Mouse (Mus musculus) heart, adult 8-10 months (tissue): ENCODE measurements around the gene Hacd1. TPM values are rescaled to one million over a fixed set of nuclear protein-coding genes. Genes with fewer than 3 reads are reported as not detected.
"Not testable (repeated sequence)": the region's sequence is repeated elsewhere in the genome, so short reads cannot be mapped to it uniquely, and the experiment has no call there.

Experiments
- DNase-seq: peaks from one replicate; pipeline ENCODE4 v3.0.0; 2022; ENCODE audit warnings: low spot score
- total RNA-seq, 4 experiments: library from RNA; stranded (reverse); gene quantifications; 2 replicates each; pipeline ENCODE4 v1.2.4; 2022

The Hacd1 gene
- total RNA-seq: 10 to 100 TPM; 41.9 to 56.1 (median 50.6) TPM

DNA sequence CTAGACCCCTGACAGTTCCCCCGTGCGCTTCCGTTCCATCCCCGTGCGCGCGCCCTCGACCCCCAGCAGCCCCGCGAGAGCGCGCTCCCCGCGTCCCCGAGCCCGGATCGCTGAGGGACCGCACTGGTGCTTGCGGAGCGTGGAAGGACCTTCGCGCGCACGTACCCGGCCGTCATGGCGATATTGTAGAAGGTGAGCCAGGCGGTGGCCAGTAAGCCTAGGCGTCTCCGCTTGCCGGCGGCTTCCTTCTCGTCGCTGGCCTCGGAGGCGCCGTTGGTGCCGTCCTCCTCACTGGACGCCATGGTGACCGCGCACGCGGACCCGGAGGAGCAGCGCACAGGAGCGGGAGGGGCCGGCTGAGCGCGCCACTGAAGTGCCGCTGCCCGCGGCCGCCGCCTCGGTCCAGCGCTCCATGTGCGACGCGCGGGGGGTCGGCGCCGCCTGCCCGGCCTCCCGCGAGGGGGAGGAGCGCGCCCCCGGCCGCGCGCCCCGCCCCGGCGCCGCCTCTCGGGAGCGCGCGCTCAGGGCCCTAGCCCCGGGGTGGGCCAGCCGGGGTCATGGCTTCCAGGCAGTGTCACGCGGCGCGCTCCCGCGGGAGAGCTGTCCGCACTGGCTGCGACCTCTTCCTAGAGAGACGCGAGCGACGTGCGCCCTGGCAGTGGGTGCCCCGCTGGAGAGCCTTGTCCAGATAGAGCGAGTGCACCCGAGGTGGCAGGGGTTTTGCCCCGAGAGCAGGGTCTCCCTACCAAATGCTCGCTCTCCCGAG is at the start of gene Hacd1:
Gene Hacd1 (minus strand): TSS at position 570 of the 766 bp plus-strand sequence.
- peak; percentile 45 for DNase-seq

DNA sequence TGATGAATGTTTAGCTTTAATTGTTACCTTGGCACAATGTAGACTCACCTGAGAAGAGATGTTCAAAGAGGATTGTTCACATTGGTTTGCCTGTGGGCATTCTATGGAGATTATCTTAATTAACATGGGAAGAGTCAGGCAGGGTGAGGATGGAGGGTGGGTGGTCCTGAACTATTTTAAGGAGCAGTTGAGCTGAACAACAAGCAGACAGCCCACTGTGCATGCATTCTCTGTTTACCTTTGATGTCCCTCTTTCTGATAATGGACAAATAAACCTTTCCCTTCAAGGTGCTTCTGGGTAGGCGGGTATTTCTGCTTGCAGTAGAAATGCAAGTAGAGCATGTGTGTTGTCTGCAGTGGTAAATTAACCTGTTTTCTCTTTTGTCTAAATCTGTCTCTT is 48.0 kb upstream of the Hacd1 start:
- DNase-seq: no peak

DNA sequence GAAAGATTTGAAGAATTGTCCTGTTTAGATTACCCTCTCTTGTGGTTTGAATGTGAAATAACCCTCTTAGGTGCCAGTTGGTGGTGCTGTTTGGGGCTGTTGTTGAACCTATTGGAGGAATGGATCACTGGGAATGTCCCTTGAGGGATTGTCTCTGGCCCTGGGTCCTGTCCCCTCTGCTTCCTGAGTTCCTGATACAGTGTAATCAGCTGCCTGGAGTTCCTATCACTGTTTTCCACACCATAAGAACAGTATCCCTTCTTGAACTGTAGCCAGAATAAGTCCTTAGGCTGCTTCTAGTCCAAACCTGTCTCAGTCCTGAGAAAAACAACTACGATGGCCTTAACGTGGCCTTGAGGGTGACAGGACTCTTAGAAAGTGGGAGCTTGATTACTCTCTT is 46.7 kb upstream of the Hacd1 start:
- no peak for DNase-seq

DNA sequence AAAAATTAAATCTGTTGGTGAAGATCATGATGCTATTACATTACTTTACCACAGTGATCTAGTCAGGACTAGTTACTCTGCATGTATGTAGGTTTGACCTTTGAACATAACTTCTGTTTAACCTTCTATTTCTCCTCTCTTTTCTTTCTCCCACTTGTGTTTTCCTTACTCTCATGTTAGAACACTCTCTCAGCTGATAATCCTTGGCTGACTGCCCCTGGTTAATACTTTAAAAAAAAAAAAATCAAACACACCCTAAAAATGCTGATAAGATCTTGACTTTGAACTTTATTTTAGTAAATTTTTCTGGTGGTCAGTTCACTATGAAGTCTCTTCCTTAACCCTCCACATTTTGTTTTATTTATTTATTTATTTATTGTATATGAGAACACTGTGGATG is 44.6 kb upstream of the Hacd1 start:
- no peak for DNase-seq

DNA sequence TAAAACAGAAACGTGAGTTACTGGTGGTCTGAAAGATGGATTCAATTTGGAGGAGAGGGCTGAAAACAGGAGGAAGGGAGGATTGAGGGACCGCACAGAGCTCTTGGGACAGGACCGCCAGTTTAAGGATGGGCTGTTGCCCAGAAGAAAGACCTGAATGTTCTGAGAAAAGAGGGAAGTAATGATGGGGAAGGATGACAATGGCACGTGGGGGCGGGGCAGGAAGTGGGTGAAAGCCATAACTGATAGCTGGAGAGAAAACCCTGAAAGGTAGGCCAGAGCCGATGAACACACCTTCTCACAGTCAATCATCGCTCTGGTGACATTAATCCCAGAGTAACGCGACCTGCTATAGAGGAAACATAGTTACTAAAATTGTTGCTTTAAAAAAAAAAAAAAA is 22.6 kb upstream of the Hacd1 start:
- not testable (repeated sequence) for DNase-seq

DNA sequence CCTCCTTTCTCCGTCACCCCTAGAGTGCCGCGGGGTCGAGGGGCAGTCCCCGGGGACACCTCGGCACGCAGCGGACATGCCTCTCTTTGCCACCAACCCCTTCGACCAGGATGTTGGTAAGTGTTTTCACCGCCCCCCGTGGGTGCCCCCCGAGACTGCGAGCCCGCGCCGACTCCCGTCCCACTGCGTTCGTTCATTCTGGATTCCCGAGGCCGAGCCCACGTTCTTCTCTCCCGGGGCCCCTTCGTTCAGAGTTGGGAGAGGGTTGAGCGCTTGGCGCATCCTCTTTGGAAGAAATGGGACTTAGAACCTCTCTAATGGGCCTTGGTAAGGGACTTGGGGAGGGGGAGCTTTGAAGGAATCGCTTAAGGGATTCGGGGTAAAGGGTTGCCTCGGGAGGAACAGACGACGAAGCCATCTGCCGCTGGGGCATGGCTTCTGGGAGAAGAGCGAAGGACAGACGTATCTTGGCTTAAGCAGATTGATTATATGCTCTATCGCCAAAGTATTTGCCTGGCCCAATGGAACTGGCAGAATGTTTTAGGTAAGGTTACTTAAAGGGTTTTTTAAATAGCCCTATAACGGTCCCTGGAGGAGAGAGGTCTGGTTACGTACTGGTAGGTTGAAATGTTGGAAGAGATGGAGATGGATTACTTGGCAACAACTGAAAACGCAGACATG is 18.4 kb upstream of the Hacd1 start:
- no peak for DNase-seq

DNA sequence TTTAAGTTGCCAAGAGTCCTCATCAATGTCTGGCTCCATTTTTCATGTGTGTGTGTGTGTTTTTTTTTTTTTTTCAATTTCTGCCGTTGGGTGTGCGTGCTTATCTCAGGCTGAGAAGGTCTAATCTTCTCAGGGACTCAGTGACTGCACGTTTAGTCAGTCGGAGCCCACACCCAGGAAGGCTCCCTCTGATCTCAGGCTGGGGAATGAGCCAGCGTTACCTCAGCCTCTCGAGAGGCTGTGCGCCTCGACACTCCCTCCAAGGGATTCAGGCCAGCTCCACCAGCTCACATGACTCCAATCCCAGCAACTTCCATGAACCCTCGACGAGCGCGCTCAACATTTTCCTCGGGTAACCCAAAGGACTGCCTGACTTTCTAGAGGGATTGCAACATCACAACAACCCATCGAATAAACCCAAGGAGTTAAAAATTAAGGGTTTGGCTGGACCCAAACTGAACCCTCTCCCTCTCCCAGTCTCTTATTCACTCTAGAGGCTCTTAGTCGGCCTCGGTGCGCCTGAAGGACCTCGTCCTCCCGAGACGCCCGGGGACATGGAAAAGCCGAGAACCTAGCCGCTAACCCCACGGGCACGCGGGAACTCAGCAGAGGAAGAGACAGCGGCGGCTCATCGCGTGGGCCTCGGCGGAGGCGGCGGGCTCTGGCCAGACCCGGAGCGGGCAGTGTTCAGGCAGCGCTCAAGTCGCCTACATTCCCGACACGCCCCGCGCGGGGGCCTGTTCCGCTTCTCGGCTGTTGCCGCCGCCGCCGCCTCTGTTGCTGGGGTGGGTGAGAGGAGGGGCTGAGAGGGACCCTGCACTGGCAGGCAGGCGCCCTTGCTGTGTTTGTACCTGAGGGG is 17.7 kb upstream of the Hacd1 start, which contains the start of gene Stam:
Gene Stam (plus strand): TSS at position 737 of the 859 bp plus-strand sequence.
- peak; percentile 90 for DNase-seq

DNA sequence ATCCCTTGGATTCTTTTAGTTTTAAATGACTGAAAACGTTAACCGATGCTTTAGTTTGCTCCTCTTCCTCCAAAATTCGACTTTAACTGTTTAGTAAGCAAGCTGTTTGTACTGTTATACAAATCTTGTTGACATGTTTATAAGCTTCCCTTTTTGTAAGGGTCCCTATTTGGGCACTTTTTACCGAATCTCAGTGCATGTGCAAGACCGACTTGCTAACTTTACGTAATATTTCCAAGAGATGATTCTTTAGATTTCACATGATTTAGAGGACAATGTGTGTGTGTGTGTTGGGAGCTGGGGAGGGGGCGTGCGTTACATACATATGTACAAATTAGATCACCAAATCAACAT is 17.1 kb upstream of the Hacd1 start:
- DNase-seq: no peak

DNA sequence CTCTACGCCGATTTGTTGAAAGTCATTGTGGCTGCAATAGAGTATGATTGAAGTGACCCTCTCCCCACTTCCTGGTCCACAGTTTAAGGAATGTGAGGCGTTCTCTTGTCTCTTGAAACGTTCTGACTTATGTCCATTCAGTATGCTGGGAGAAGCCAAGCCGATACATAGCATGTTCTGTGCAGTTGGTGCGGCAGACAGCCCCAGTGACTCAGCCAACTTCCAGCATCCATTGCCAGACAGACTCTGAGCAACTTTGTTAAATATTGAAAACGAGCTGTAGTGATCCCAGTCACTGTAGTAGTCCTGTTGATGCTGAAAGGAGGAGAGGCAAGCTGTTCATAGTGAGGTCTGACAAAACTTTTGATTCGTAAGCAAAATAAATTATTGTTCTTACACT is 14.5 kb upstream of the Hacd1 start:
- no peak for DNase-seq

DNA sequence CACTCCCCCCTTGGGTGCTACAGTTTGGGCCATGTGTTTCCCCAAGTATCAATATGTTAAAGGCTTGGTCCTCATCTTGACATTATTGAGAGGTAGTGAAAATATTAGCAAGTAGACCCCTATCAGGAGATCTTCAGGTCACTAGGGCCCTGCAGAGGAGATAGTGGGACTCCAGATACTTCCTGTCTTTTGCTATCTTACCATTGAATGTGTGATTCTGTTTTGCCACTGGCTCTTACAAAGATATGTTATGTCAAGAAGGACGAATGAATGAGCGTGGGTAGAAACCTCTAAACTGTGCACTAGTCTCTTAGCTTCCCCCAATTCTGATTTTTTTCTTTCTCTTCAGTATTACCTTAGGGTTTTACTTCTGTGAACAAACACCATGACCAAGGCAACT is 13.1 kb upstream of the Hacd1 start:
- no peak for DNase-seq

DNA sequence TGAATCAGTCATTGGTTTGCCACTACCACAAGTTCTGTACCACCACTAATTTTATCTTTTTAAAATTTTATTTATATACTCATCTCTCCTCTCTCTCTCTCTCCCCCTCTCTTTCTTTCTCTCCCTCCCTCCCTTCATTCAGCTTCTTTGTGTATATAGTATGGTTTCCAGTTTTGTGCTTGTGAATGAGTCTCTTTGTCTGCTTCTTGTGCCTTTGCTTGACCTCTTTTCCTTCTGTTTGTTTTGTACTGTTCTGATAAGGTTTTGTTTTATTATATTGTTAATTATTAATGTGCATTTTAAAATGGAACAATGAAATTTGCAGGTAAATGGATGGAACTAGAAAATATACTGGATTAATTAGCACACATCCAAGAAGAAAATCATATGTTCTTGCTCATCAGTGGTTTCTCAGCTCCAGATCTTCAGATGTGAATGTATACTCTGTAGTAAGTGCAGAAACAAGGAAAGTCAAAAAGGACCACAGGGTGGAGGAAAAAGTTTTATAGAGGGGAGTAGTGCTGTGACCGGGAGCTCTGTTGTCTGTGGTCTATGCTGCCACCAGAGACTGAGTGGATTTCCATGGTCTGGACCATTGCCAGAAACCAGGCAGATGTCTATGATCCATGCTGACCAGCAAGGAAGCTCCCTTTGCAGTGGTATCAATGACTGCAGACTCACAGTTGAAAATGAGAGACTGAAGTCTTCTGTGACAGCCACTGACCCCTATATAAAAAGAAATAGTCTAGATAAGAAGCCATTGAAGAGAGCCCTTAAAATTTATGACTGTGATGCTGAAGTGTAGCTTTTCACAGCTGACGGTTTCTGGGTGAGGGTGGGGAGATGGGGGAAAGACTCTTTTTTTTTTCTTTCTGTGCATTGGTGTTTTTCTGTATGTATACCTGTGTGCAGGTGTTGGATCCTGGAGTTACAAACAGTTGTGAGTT is 10.0 kb upstream of the Hacd1 start:
- no peak for DNase-seq

DNA sequence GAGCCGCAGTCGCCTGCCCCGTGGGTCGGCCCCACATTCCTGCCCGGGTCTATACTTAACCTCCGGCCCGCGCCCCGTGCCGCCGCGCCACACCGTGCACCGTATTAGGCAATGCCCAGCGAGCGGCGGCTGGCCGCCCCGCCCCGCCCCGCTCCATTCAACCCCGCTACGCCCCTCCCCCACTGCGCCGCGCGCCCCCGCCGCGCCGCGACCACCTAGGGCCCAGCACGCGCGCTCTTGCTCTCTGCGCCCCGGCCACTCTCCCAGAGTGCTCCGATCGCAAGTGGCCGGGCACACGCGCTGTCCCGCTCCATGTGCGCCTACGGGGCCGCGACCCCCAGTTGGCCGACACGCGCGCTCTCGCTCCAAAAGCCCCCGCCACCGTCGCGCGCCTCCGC is 768 bp downstream of the Hacd1 start:
- DNase-seq: peak; percentile 19

DNA sequence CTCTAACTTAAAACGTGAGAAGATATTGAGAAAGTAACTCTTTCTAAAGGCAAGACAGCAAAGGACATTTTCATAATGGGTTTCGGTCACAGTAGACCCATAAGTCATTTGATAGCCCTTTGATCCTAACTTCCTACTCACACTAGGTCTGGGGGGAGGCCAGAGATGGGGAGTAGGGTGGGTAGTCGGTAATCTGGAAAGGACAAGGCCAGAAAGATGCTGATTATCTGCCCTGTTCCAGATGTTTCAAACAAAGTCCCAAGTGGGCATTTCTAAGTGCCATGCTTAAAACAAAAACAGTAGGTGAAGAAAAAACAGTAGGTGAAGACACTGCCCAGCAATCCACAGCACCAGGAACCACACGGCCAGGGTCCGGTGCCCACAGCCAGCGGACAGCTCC is 1.2 kb downstream of the Hacd1 start:
- DNase-seq: no peak

DNA sequence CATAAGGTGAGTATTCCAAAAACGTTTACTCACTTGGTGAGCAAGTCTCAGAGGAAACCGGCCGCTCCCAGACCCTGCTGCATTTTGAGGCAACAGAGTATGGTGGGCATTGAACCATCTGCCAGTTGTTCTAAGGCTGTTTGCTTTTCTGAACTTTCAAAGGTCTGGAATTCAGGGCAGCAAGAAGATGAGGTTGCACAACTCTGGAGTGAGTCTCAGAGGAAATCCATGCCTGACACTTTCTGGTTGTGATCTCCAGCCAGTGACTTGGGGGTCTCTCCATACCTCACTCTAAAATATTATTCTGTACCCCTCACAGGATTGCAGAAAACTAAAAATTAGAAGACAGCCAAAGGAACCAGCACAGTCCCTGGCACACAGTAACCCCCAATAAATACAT is 1.8 kb downstream of the Hacd1 start:
- DNase-seq: no peak

DNA sequence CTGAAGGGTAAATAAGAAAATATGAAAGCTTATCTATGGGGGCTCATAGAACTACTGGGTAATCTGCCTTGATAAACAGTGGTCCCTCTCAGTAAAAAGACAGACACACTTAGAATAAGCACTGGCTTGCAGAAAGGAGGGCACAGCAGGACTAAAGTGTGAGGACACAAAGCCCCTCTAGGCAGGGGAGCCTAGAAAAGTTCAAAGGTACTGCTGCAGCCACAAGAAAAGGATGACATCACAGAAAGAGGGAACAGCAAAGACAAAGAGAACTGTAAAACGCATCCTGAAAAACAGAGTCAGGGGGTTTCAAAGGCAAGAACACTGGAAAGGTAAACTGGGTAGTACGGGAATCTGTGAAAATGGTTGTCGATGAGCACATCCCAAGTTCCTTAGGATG is 2.3 kb downstream of the Hacd1 start:
- DNase-seq: no peak

DNA sequence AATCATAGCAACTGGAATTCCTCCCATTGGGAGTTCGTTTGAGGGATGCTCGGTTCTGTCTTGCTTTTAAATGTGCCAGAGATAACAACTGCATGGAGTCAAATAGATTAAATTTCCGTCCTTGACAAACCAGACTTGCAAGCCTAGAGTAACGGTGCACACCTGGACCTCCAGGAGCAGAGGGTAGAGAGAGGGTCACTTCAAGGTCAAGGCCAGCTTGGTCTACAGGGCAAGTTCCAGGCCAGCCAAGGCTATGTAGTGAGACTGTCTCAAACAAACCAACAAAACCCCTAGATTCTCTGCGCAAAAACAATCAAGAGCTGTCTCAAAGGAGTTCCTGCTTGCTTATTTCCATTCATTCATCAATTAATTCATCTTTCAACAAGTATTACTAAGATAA is 7.1 kb downstream of the Hacd1 start:
- DNase-seq: no peak

DNA sequence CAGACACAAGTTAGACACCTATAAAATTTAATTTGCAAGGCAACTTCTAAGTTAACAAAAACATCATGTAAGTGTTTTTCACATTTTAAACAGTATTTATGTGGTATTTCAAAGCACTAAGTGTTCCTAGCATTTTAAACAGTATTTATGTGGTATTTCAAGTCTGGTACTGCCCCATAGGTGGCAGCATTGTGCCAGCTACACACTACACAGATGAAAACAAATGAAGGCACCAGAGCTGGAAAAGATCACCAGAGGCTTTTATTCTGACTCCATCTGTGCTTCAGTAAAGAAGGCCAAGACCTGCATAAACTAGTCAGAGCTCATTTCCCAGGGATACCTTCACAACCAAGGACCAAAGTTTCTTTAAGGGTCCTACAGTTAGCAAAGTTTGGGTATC is 7.6 kb downstream of the Hacd1 start:
- DNase-seq: peak; percentile 54

DNA sequence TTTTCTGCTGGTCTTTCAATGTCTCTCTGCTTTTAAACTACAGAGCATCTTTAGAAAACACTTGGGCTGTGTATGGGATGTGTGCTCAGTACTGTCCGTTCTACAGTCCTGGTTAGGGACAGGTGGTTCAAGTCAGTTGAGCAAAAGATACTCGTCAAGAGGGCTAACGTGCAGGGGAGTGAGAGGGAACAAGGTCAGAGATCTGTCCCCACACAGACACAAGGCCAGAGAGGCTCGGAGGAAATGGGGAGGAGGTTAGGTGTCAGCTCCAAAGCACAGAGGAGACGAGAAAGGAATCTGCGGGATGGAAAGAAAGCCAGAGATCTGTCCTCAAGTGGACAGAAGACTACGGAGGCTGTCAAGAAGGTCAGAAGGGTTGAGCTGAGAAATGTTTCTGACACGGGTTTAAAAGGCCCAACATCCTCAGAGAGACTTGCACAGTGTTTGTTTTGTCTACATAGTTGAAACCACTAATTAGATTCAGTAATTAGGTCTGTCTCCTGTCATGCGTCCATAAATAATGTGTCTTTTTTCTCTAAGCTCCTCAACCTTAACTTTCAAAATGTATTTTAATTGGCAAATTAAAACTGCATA is 12.3 kb downstream of the Hacd1 start:
- no peak for DNase-seq

DNA sequence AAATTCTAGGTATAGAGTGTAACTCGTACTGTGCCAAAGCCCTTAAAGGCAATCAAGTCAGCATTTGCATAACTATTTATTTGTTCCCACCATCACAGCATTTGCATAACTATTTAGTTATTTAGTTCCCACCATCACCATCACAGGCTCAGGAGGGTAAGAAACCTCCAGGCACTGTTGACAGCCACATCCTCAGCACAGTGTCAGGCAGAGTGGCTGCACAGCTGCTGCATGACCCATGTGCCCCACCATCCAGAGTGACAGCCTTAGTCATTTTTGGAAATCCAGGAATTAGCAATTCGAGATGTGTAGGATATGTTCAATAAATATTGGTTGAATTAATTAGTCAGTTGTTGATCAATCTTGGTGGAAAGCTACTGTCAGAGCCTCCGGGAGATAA is 12.9 kb downstream of the Hacd1 start:
- DNase-seq: no peak

DNA sequence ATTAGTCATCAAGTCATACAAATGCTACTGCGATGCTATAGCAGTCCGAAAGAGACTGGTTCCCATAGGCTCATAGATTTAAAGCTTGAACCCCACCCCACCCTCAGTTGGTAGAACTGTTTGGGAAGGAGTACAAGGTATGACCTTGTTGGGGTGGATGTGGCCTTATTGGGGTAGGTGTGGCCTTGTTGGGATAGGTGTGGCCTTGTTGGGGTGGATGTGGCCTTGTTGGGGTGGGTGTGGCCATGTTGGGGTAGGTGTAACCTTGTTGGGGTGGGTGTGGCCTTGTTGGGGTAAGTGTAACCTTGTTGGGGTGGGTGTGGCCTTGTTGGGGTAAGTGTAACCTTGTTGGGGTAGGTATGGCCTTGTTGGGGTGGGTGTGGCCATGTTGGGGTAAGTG is 14.7 kb downstream of the Hacd1 start:
- no peak for DNase-seq

DNA sequence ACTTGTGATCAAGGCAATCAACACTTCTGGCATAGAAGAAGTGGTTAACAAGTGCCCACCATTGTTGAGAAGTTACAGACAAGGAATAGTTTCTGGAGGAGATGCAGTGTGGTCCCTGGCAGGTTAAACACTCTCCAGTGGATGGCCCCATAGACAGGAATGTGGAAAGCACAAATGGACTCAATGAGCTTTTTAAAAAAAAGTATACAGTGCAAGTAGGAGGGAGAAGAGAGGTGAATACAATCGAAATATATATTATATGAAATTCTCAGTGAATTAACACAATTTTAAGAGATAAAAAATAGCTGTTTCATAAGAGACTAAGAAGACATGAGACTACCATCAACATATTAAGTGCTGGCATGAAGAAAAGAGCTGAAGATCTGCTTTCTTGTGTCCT is 36.7 kb downstream of the Hacd1 start:
- no peak for DNase-seq
